Mouse (Mus musculus): ENCODE measurements at regions not wholly inside any gene's neighbourhood (a gene's known extent, or its start where the extent isn't known, plus 50 kb on each side); places are given as distances from the start of the nearest gene placed in this dataset.

- H3K4me3 ChIP-seq (ENCODE audit: low read depth, low read length): no peak overlapping the region
- no peaks in the 10 kb centered on the region for H3K4me1 ChIP-seq (ENCODE audit: control insufficient read depth, insufficient read depth, insufficient read length, low read length)
- no peak for TF ChIP-seq POLR2A (IDR thresholded peaks at IDR 0.05; ENCODE audit: low read depth, low read length)
- TF ChIP-seq CTCF (IDR thresholded peaks at IDR 0.05; ENCODE audit: extremely low read depth, insufficient read length, insufficient replicate concordance, low read depth, low read length): no peak
- no peaks in the 10 kb centered on the region for H3K27me3 ChIP-seq (ENCODE audit: control insufficient read depth, insufficient read depth, low read length)
- no peak overlapping the region for H3K27ac ChIP-seq (ENCODE audit: insufficient read depth, low read depth, low read length)
- 46% methylated on average over 2 of the region's 2 CpGs for WGBS
- no peaks in the 10 kb centered on the region for H3K36me3 ChIP-seq (ENCODE audit: control insufficient read depth, insufficient read depth, low read length)
These were observed 149.3 kb upstream of the Kctd3 start for GRCm38 (mm10) chr1:189156906-189157305.

- Histone ChIP-seq H3K36me3 (ENCODE audit: control insufficient read depth, insufficient read depth, low read length) (no peaks in the 10 kb centered on the region), H3K27me3 (ENCODE audit: control insufficient read depth, insufficient read depth, low read length) (no peaks in the 10 kb centered on the region), H3K27ac (ENCODE audit: insufficient read depth, low read depth, low read length) (no peak overlapping the region), H3K4me1 (ENCODE audit: control insufficient read depth, insufficient read depth, insufficient read length, low read length) (no peaks in the 10 kb centered on the region), H3K4me3 (ENCODE audit: low read depth, low read length) (no peak overlapping the region)
- 87% methylated on average over 2 of the region's 2 CpGs for WGBS
- TF ChIP-seq POLR2A (IDR thresholded peaks at IDR 0.05; ENCODE audit: low read depth, low read length) (no peak), CTCF (IDR thresholded peaks at IDR 0.05; ENCODE audit: extremely low read depth, insufficient read length, insufficient replicate concordance, low read depth, low read length) (no peak)
These were observed 146.7 kb upstream of the Kctd3 start for GRCm38 (mm10) chr1:189154376-189154775.

GRCm38 (mm10) chr1:189153150-189153549 is 145.5 kb upstream of the Kctd3 start:
- H3K4me1 ChIP-seq (ENCODE audit: control insufficient read depth, insufficient read depth, insufficient read length, low read length): no peaks in the 10 kb centered on the region
- no peak for TF ChIP-seq CTCF (IDR thresholded peaks at IDR 0.05; ENCODE audit: extremely low read depth, insufficient read length, insufficient replicate concordance, low read depth, low read length)
- no peak for TF ChIP-seq POLR2A (IDR thresholded peaks at IDR 0.05; ENCODE audit: low read depth, low read length)
- no peak overlapping the region for H3K4me3 ChIP-seq (ENCODE audit: low read depth, low read length)
- no peak overlapping the region for H3K27ac ChIP-seq (ENCODE audit: insufficient read depth, low read depth, low read length)
- WGBS: 78% methylated on average over 10 of the region's 10 CpGs
- H3K27me3 ChIP-seq (ENCODE audit: control insufficient read depth, insufficient read depth, low read length): no peaks in the 10 kb centered on the region
- no peaks in the 10 kb centered on the region for H3K36me3 ChIP-seq (ENCODE audit: control insufficient read depth, insufficient read depth, low read length)

- Histone ChIP-seq H3K4me3 (ENCODE audit: low read depth, low read length) (no peak overlapping the region), H3K27ac (ENCODE audit: insufficient read depth, low read depth, low read length) (no peak overlapping the region), H3K36me3 (ENCODE audit: control insufficient read depth, insufficient read depth, low read length) (no peaks in the 10 kb centered on the region), H3K27me3 (ENCODE audit: control insufficient read depth, insufficient read depth, low read length) (no peaks in the 10 kb centered on the region), H3K4me1 (ENCODE audit: control insufficient read depth, insufficient read depth, insufficient read length, low read length) (no peaks in the 10 kb centered on the region)
- WGBS: 84% methylated on average over 9 of the region's 9 CpGs
- TF ChIP-seq POLR2A (IDR thresholded peaks at IDR 0.05; ENCODE audit: low read depth, low read length): no peak
- no peak for TF ChIP-seq CTCF (IDR thresholded peaks at IDR 0.05; ENCODE audit: extremely low read depth, insufficient read length, insufficient replicate concordance, low read depth, low read length)
These were observed 135.4 kb upstream of the Kctd3 start for GRCm38 (mm10) chr1:189142982-189143451.

GRCm38 (mm10) chr1:189142551-189142950 is 134.9 kb upstream of the Kctd3 start:
- TF ChIP-seq CTCF (IDR thresholded peaks at IDR 0.05; ENCODE audit: extremely low read depth, insufficient read length, insufficient replicate concordance, low read depth, low read length) (no peak), POLR2A (IDR thresholded peaks at IDR 0.05; ENCODE audit: low read depth, low read length) (no peak)
- no peaks in the 10 kb centered on the region for H3K4me1 ChIP-seq (ENCODE audit: control insufficient read depth, insufficient read depth, insufficient read length, low read length)
- 69% methylated on average over 7 of the region's 7 CpGs for WGBS
- H3K4me3 ChIP-seq (ENCODE audit: low read depth, low read length): no peak overlapping the region
- no peaks in the 10 kb centered on the region for H3K36me3 ChIP-seq (ENCODE audit: control insufficient read depth, insufficient read depth, low read length)
- no peaks in the 10 kb centered on the region for H3K27me3 ChIP-seq (ENCODE audit: control insufficient read depth, insufficient read depth, low read length)
- H3K27ac ChIP-seq (ENCODE audit: insufficient read depth, low read depth, low read length): no peak overlapping the region

- 83% methylated on average over 9 of the region's 9 CpGs for WGBS
- Histone ChIP-seq H3K4me1 (ENCODE audit: control insufficient read depth, insufficient read depth, insufficient read length, low read length) (no peaks in the 10 kb centered on the region), H3K27me3 (ENCODE audit: control insufficient read depth, insufficient read depth, low read length) (no peaks in the 10 kb centered on the region), H3K36me3 (ENCODE audit: control insufficient read depth, insufficient read depth, low read length) (no peaks in the 10 kb centered on the region), H3K27ac (ENCODE audit: insufficient read depth, low read depth, low read length) (no peak overlapping the region), H3K4me3 (ENCODE audit: low read depth, low read length) (no peak overlapping the region)
- TF ChIP-seq CTCF (IDR thresholded peaks at IDR 0.05; ENCODE audit: extremely low read depth, insufficient read length, insufficient replicate concordance, low read depth, low read length): no peak
- no peak for TF ChIP-seq POLR2A (IDR thresholded peaks at IDR 0.05; ENCODE audit: low read depth, low read length)
These were observed 134.1 kb upstream of the Kctd3 start for GRCm38 (mm10) chr1:189141694-189142093.

- no peak for TF ChIP-seq POLR2A (IDR thresholded peaks at IDR 0.05; ENCODE audit: low read depth, low read length)
- no peak for TF ChIP-seq CTCF (IDR thresholded peaks at IDR 0.05; ENCODE audit: extremely low read depth, insufficient read length, insufficient replicate concordance, low read depth, low read length)
- no peak overlapping the region for H3K4me3 ChIP-seq (ENCODE audit: low read depth, low read length)
- H3K27me3 ChIP-seq (ENCODE audit: control insufficient read depth, insufficient read depth, low read length): no peaks in the 10 kb centered on the region
- H3K36me3 ChIP-seq (ENCODE audit: control insufficient read depth, insufficient read depth, low read length): no peaks in the 10 kb centered on the region
- WGBS: 52% methylated on average over 7 of the region's 7 CpGs
- no peaks in the 10 kb centered on the region for H3K4me1 ChIP-seq (ENCODE audit: control insufficient read depth, insufficient read depth, insufficient read length, low read length)
- H3K27ac ChIP-seq (ENCODE audit: insufficient read depth, low read depth, low read length): no peak overlapping the region
These were observed 129.2 kb upstream of the Kctd3 start for GRCm38 (mm10) chr1:189136731-189137385.
